In genomic region chr19:59650611-59651329, GRCm38 (mm10) we compare ENCODE assay signal across 19 mouse cellular contexts.
DNase-seq lines count a peak whose midpoint lies in the region; ATAC-seq and TF ChIP-seq lines count a peak whose summit lies in the region.
"Had no signal": no experiment of that assay in that cellular context is flagged by ENCODE, and none has a peak within 500 bp of the region (broad histone marks: within the 10 kb centered on the region; RNA-seq: fewer than 3 reads in every experiment).

No protein-coding gene starts in this region.

- H3K4me3 ChIP-seq in hindbrain, embryonic 13.5 days = no peak overlapping the region
- no peak overlapping the region for H3K4me3 ChIP-seq in hindbrain, postnatal 0 days (ENCODE audit: low read length)
- no peak overlapping the region for H3K4me3 ChIP-seq in thymus, adult 2 months (ENCODE audit: control insufficient read depth, insufficient read depth, low read length)
- no peak overlapping the region for H3K4me3 ChIP-seq in forebrain, embryonic 16.5 days (replicated peaks; ENCODE audit: low read length)
- H3K4me3 ChIP-seq: forebrain, embryonic 10.5 days; heart, embryonic 10.5 days; midbrain, embryonic 15.5 days had no signal

- TF ChIP-seq POLR2A in thymus, adult 2 months (IDR thresholded peaks at IDR 0.05; ENCODE audit: control insufficient read depth, extremely low read depth, insufficient read depth, low read length, poor library complexity) = no peak

- no peaks in the 10 kb centered on the region for H3K27me3 ChIP-seq in hindbrain, embryonic 13.5 days
- H3K27me3 ChIP-seq in hindbrain, postnatal 0 days (ENCODE audit: insufficient read depth, low read length) = no peaks in the 10 kb centered on the region
- H3K27me3 ChIP-seq in thymus, adult 2 months (ENCODE audit: control insufficient read depth, insufficient read depth, low read length) = no peaks in the 10 kb centered on the region
- H3K27me3 ChIP-seq in forebrain, embryonic 16.5 days (replicated peaks; ENCODE audit: control insufficient read depth, insufficient read depth, low read length) = no peaks in the 10 kb centered on the region; the same call in 1 of the 2 replicates
- H3K27me3 ChIP-seq: midbrain, embryonic 15.5 days had no signal

- no peak overlapping the region for H3K4me2 ChIP-seq in hindbrain, embryonic 13.5 days
- H3K4me2 ChIP-seq in hindbrain, postnatal 0 days (ENCODE audit: low read depth, low read length) = no peak overlapping the region
- no peak overlapping the region for H3K4me2 ChIP-seq in forebrain, embryonic 16.5 days (ENCODE audit: low read length)
- H3K4me2 ChIP-seq: midbrain, embryonic 15.5 days had no signal

- no peaks in the 10 kb centered on the region for H3K36me3 ChIP-seq in hindbrain, embryonic 13.5 days
- no peaks in the 10 kb centered on the region for H3K36me3 ChIP-seq in hindbrain, postnatal 0 days (ENCODE audit: insufficient read depth, low read length)
- no peaks in the 10 kb centered on the region for H3K36me3 ChIP-seq in thymus, adult 2 months (ENCODE audit: control insufficient read depth, insufficient read depth, low read length)
- H3K36me3 ChIP-seq in forebrain, embryonic 16.5 days (ENCODE audit: control insufficient read depth, insufficient read depth) = no peaks in the 10 kb centered on the region
- H3K36me3 ChIP-seq: forebrain, embryonic 10.5 days; G1E; heart, embryonic 10.5 days; midbrain, embryonic 15.5 days had no signal

- 72% methylated on average over 10 of the region's 10 CpGs for WGBS in hindbrain, embryonic 13.5 days
- WGBS in hindbrain, postnatal 0 days = 72% methylated on average over 10 of the region's 10 CpGs
- 82% methylated on average over 10 of the region's 10 CpGs for WGBS in thymus, adult 2 months
- 71% methylated on average over 10 of the region's 10 CpGs for WGBS in forebrain, embryonic 16.5 days

- peaks cover 6% of the 10 kb centered on the region; the same call in 1 of the 2 replicates for H3K4me1 ChIP-seq in hindbrain, embryonic 13.5 days (replicated peaks)
- H3K4me1 ChIP-seq in hindbrain, postnatal 0 days (ENCODE audit: insufficient read depth, low read length) = no peaks in the 10 kb centered on the region
- no peaks in the 10 kb centered on the region for H3K4me1 ChIP-seq in thymus, adult 2 months (replicated peaks; ENCODE audit: control insufficient read depth, insufficient read depth, low read length)
- H3K4me1 ChIP-seq in forebrain, embryonic 16.5 days (replicated peaks; ENCODE audit: control insufficient read depth, insufficient read depth, low read length) = peaks cover 16% of the 10 kb centered on the region
- H3K4me1 ChIP-seq: heart, embryonic 10.5 days had no signal

- H3K9ac ChIP-seq in hindbrain, embryonic 13.5 days = no peak overlapping the region
- H3K9ac ChIP-seq in hindbrain, postnatal 0 days (replicated peaks; ENCODE audit: low read length) = no peak overlapping the region
- H3K9ac ChIP-seq in forebrain, embryonic 16.5 days (replicated peaks; ENCODE audit: low read depth, low read length) = no peak overlapping the region
- H3K9ac ChIP-seq: liver, postnatal 0 days; midbrain, embryonic 15.5 days had no signal

- intact Hi-C loops in left cerebral cortex, postnatal 14 days (cut with DNase I) = loop anchor here (10.0 kb wide), 1 partner anchor 176 kb away; no protein-coding TSS in a partner anchor

- H3K27ac ChIP-seq in hindbrain, embryonic 13.5 days = 0 out of 2 replicates have a peak overlapping the region, but pooled peaks have one; percentile 40
- no peak overlapping the region for H3K27ac ChIP-seq in hindbrain, postnatal 0 days
- no peak overlapping the region for H3K27ac ChIP-seq in thymus, adult 2 months (ENCODE audit: control insufficient read depth, insufficient read depth, low read length)
- no peak overlapping the region for H3K27ac ChIP-seq in forebrain, embryonic 16.5 days (ENCODE audit: low read length)
- H3K27ac ChIP-seq: forebrain, embryonic 10.5 days; heart, embryonic 10.5 days; midbrain, embryonic 15.5 days had no signal

- no peak for ATAC-seq in hindbrain, embryonic 13.5 days (ENCODE audit: low FRiP score)
- ATAC-seq in hindbrain, postnatal 0 days = no peak
- no peak for ATAC-seq in forebrain, embryonic 16.5 days
- ATAC-seq: liver, postnatal 0 days; midbrain, embryonic 15.5 days had no signal

- no peak for DNase-seq in hindbrain, postnatal 0 days (ENCODE audit: low spot score)
- peak; percentile 15 for DNase-seq in thymus, postnatal 14 days
- no peak for DNase-seq in thymus, adult 2 months
- peak; percentile 39 to 62 for DNase-seq in left cerebral cortex, postnatal 14 days (ENCODE audit: low spot score in 2 of 2)
- no peak for DNase-seq in lung, postnatal 10 days
- DNase-seq: adrenal gland, postnatal 25 days; cerebellum, adult 18-20 months; cerebellum, postnatal 25 days; embryo, embryonic 11 days; kidney, adult 8-10 months; kidney, postnatal 36 days; liver, postnatal 0 days; lung, postnatal 14 days had no signal

- no peak for TF ChIP-seq CTCF in hindbrain, postnatal 0 days (IDR thresholded peaks at IDR 0.05; ENCODE audit: low read depth)
- no peak for TF ChIP-seq CTCF in thymus, adult 2 months (IDR thresholded peaks at IDR 0.05; ENCODE audit: borderline replicate concordance, control insufficient read depth, extremely low read depth, insufficient read depth, low read length, poor library complexity)

- no peaks in the 10 kb centered on the region for H3K9me3 ChIP-seq in hindbrain, embryonic 13.5 days
- no peaks in the 10 kb centered on the region for H3K9me3 ChIP-seq in hindbrain, postnatal 0 days (ENCODE audit: low read length)
- H3K9me3 ChIP-seq in forebrain, embryonic 16.5 days (ENCODE audit: control insufficient read depth, low read length) = no peaks in the 10 kb centered on the region
- H3K9me3 ChIP-seq: forebrain, embryonic 10.5 days; G1E; heart, embryonic 10.5 days; midbrain, embryonic 15.5 days had no signal

Comparison
In these comparisons a context has a peak if more than half of its experiments do, and no peak if none do; other contexts are left out.
1. DNase-seq: peak in thymus, postnatal 14 days (single experiment) and left cerebral cortex, postnatal 14 days (2 of 2); none in hindbrain, postnatal 0 days (single experiment), thymus, adult 2 months (single experiment) and lung, postnatal 10 days (single experiment).